Mouse (Mus musculus): ENCODE data around the gene Arl6ip1. TPM values are rescaled to one million over a fixed set of nuclear protein-coding genes. Genes with fewer than 3 reads are reported as not detected.
A peak's percentile ranks its signal among the peaks of the same experiment; 100 is the strongest.
"Not testable (repeated sequence)": the region's sequence is repeated elsewhere in the genome, so short reads cannot be mapped to it uniquely, and the experiment has no call there.

Gene Arl6ip1
- total RNA-seq (2021) (10 to 100 TPM; 26.1 to 28.9 TPM), polyA plus RNA-seq (2012; rRNA removed) (21.3 and 54.5 TPM in 2 replicates)
- long read RNA-seq, transcript Arl6ip1-201 (6 exons, 2,171 nt), result major isoform, 31 of 36 reads
- long read RNA-seq, partial matches to known transcripts, result 5 of 36 reads
- long read RNA-seq, other reads (novel, unspliced or antisense), result 0 of 36 reads

- under 1% methylated on average over 39 of the region's 39 CpGs for WGBS
- peak within 1 kb of the TSS; percentile 86 for H3K27ac ChIP-seq
- intact Hi-C loops (cut with DNase I), result loop anchor here (1.0 to 5.0 kb wide), 2 partner anchors 13 to 148 kb away; partner anchors contain the start of gene Rps15a
- H3K9ac ChIP-seq (ENCODE audit: low read depth, low read length), result peak within 1 kb of the TSS; percentile 80
- TF ChIP-seq POLR2A (IDR thresholded peaks at IDR 0.05; ENCODE audit: insufficient read depth, low read depth, low read length), result peak; percentile 99
- TF ChIP-seq CTCF (IDR thresholded peaks at IDR 0.05), result no peak
- TF ChIP-seq EP300 (IDR thresholded peaks at IDR 0.05; ENCODE audit: insufficient read depth, low read depth, low read length), result peak; percentile 31; the same call in 1 of the 2 replicates
- H3K4me3 ChIP-seq, result peak within 1 kb of the TSS; percentile 92
- peaks cover 1% of the 10 kb centered on the region; the same call in 1 of the 2 replicates for H3K79me2 ChIP-seq (replicated peaks; ENCODE audit: control insufficient read depth, insufficient read depth, low read length)
- peak; percentile 96 to 98 for DNase-seq
- H3K4me1 ChIP-seq (ENCODE audit: control insufficient read depth, insufficient read depth, low read length), result peaks cover 1% of the 10 kb centered on the region; the same call in 1 of the 2 replicates
- peaks cover 10% of the 10 kb centered on the region for H3K36me3 ChIP-seq (ENCODE audit: control insufficient read depth, insufficient read depth, low read length)
- no peaks in the 10 kb centered on the region for H3K27me3 ChIP-seq (ENCODE audit: control insufficient read depth, insufficient read depth, low read length)
These were observed at the start of gene Arl6ip1 for GRCm38 (mm10) chr7:118129430-118130041. TSS of gene Arl6ip1 (minus strand) at chr7:118129662.

- DNase-seq, result no peak
- H3K27me3 ChIP-seq (ENCODE audit: control insufficient read depth, insufficient read depth, low read length), result no peaks in the 10 kb centered on the region
- no peak overlapping the region for H3K4me3 ChIP-seq
- H3K4me1 ChIP-seq (ENCODE audit: control insufficient read depth, insufficient read depth, low read length), result peaks cover 1% of the 10 kb centered on the region; the same call in 1 of the 2 replicates
- no peak overlapping the region for H3K27ac ChIP-seq
- WGBS, result 39% methylated on average over 1 of the region's 1 CpGs
- H3K36me3 ChIP-seq (ENCODE audit: control insufficient read depth, insufficient read depth, low read length), result peaks cover 17% of the 10 kb centered on the region
- no peak overlapping the region for H3K9ac ChIP-seq (ENCODE audit: low read depth, low read length)
- TF ChIP-seq EP300 (IDR thresholded peaks at IDR 0.05; ENCODE audit: insufficient read depth, low read depth, low read length) (no peak), POLR2A (IDR thresholded peaks at IDR 0.05; ENCODE audit: insufficient read depth, low read depth, low read length) (no peak), CTCF (IDR thresholded peaks at IDR 0.05) (no peak)
- no peaks in the 10 kb centered on the region for H3K79me2 ChIP-seq (replicated peaks; ENCODE audit: control insufficient read depth, insufficient read depth, low read length)
- intact Hi-C loops (cut with DNase I), result no loop called here
These were observed 46.4 kb upstream of the Arl6ip1 start for GRCm38 (mm10) chr7:118175821-118176355.

- WGBS, result 65% methylated on average over 2 of the region's 2 CpGs
- intact Hi-C loops (cut with DNase I), result loop anchor here (5.0 kb wide), 1 partner anchor 33 kb away; no protein-coding TSS in a partner anchor
- not testable (repeated sequence) for H3K9ac ChIP-seq (ENCODE audit: low read depth, low read length); H3K4me1 ChIP-seq (ENCODE audit: control insufficient read depth, insufficient read depth, low read length); H3K27ac ChIP-seq; H3K79me2 ChIP-seq (replicated peaks; ENCODE audit: control insufficient read depth, insufficient read depth, low read length); H3K27me3 ChIP-seq (ENCODE audit: control insufficient read depth, insufficient read depth, low read length); DNase-seq; H3K4me3 ChIP-seq
- H3K36me3 ChIP-seq (ENCODE audit: control insufficient read depth, insufficient read depth, low read length), result peaks cover 14% of the 10 kb centered on the region
These were observed 40.7 kb upstream of the Arl6ip1 start for GRCm38 (mm10) chr7:118170125-118170524.

- 89% methylated on average over 8 of the region's 8 CpGs for WGBS
- intact Hi-C loops (cut with DNase I), result no loop called here
- peaks cover 8% of the 10 kb centered on the region for H3K36me3 ChIP-seq (ENCODE audit: control insufficient read depth, insufficient read depth, low read length)
- H3K27me3 ChIP-seq (ENCODE audit: control insufficient read depth, insufficient read depth, low read length), result no peaks in the 10 kb centered on the region
- H3K9ac ChIP-seq (ENCODE audit: low read depth, low read length), result no peak overlapping the region
- H3K4me3 ChIP-seq, result no peak overlapping the region
- H3K4me1 ChIP-seq (ENCODE audit: control insufficient read depth, insufficient read depth, low read length), result no peaks in the 10 kb centered on the region
- no peak for DNase-seq
- H3K27ac ChIP-seq, result no peak overlapping the region
- peaks cover 2% of the 10 kb centered on the region; the same call in 1 of the 2 replicates for H3K79me2 ChIP-seq (replicated peaks; ENCODE audit: control insufficient read depth, insufficient read depth, low read length)
- TF ChIP-seq CTCF (IDR thresholded peaks at IDR 0.05), result no peak
- TF ChIP-seq POLR2A (IDR thresholded peaks at IDR 0.05; ENCODE audit: insufficient read depth, low read depth, low read length), result no peak
- no peak for TF ChIP-seq EP300 (IDR thresholded peaks at IDR 0.05; ENCODE audit: insufficient read depth, low read depth, low read length)
These were observed 33.5 kb upstream of the Arl6ip1 start for GRCm38 (mm10) chr7:118163006-118163405.

- Histone ChIP-seq H3K4me3 (no peak overlapping the region), H3K27ac (no peak overlapping the region), H3K79me2 (replicated peaks; ENCODE audit: control insufficient read depth, insufficient read depth, low read length) (peaks cover 2% of the 10 kb centered on the region; the same call in 1 of the 2 replicates), H3K27me3 (ENCODE audit: control insufficient read depth, insufficient read depth, low read length) (no peaks in the 10 kb centered on the region), H3K4me1 (ENCODE audit: control insufficient read depth, insufficient read depth, low read length) (no peaks in the 10 kb centered on the region), H3K9ac (ENCODE audit: low read depth, low read length) (no peak overlapping the region), H3K36me3 (ENCODE audit: control insufficient read depth, insufficient read depth, low read length) (peaks cover 11% of the 10 kb centered on the region)
- intact Hi-C loops (cut with DNase I), result no loop called here
- 35% methylated on average over 3 of the region's 3 CpGs for WGBS
- no peak for TF ChIP-seq POLR2A (IDR thresholded peaks at IDR 0.05; ENCODE audit: insufficient read depth, low read depth, low read length)
- no peak for TF ChIP-seq EP300 (IDR thresholded peaks at IDR 0.05; ENCODE audit: insufficient read depth, low read depth, low read length)
- no peak for TF ChIP-seq CTCF (IDR thresholded peaks at IDR 0.05)
- no peak for DNase-seq
These were observed 30.7 kb upstream of the Arl6ip1 start for GRCm38 (mm10) chr7:118160121-118160520.

- peaks cover 2% of the 10 kb centered on the region; the same call in 1 of the 2 replicates for H3K79me2 ChIP-seq (replicated peaks; ENCODE audit: control insufficient read depth, insufficient read depth, low read length)
- TF ChIP-seq CTCF (IDR thresholded peaks at IDR 0.05) (no peak), POLR2A (IDR thresholded peaks at IDR 0.05; ENCODE audit: insufficient read depth, low read depth, low read length) (no peak), EP300 (IDR thresholded peaks at IDR 0.05; ENCODE audit: insufficient read depth, low read depth, low read length) (no peak)
- intact Hi-C loops (cut with DNase I), result loop anchor here (5.0 kb wide), 1 partner anchor 141 kb away; no protein-coding TSS in a partner anchor
- no peak for DNase-seq
- no peaks in the 10 kb centered on the region for H3K4me1 ChIP-seq (ENCODE audit: control insufficient read depth, insufficient read depth, low read length)
- H3K27me3 ChIP-seq (ENCODE audit: control insufficient read depth, insufficient read depth, low read length), result no peaks in the 10 kb centered on the region
- no peak overlapping the region for H3K27ac ChIP-seq
- no peak overlapping the region for H3K9ac ChIP-seq (ENCODE audit: low read depth, low read length)
- H3K4me3 ChIP-seq, result no peak overlapping the region
- peaks cover 22% of the 10 kb centered on the region for H3K36me3 ChIP-seq (ENCODE audit: control insufficient read depth, insufficient read depth, low read length)
- WGBS, result 71% methylated on average over 7 of the region's 7 CpGs
These were observed 27.0 kb upstream of the Arl6ip1 start for GRCm38 (mm10) chr7:118156461-118156860.
